Mouse (Mus musculus) midbrain, embryonic 10.5 days (tissue): ENCODE data around the gene Fat2. TPM values are rescaled to one million over a fixed set of nuclear protein-coding genes. Genes with fewer than 3 reads are reported as not detected.

ENCODE experiments used
- DNase-seq: peaks from one replicate; pipeline ENCODE4 v3.0.0-alpha.2; 2017; ENCODE audit warnings: low spot score
- H3K27ac ChIP-seq: fragments of 300-500 bp; sonication (generic); replicated peaks from 2 replicates; pipeline ENCODE4 v1.5.1; 2016; ENCODE audit warnings: mild to moderate bottlenecking
- H3K27me3 ChIP-seq: fragments of 300-500 bp; sonication (generic); 2 replicates; pipeline ENCODE4 v1.6.1; 2016; ENCODE audit warnings: low read depth, mild to moderate bottlenecking; ENCODE audit not compliant: poor library complexity, severe bottlenecking
- H3K36me3 ChIP-seq: fragments of 300-500 bp; sonication (generic); 2 replicates; pipeline ENCODE4 v1.6.1; 2016; ENCODE audit warnings: mild to moderate bottlenecking, moderate library complexity
- H3K4me1 ChIP-seq: fragments of 300-500 bp; sonication (generic); 2 replicates; pipeline ENCODE4 v1.6.1; 2016
- H3K4me3 ChIP-seq: fragments of 300-500 bp; sonication (generic); 2 replicates; pipeline ENCODE4 v1.5.1; 2016; ENCODE audit warnings: mild to moderate bottlenecking, moderate library complexity
- H3K9me3 ChIP-seq: fragments of 300-500 bp; sonication (generic); replicated peaks from 2 replicates; pipeline ENCODE4 v1.6.1; 2016; ENCODE audit warnings: mild to moderate bottlenecking
- WGBS: fragments of 180-500 bp; shearing (Covaris S2); methylation state at CpG from one replicate; pipeline ENCODE4 v1.1.7; 2016; 5-methylcytosine and 5-hydroxymethylcytosine counted together
- polyA plus RNA-seq: library from polyadenylated mRNA; unstranded; fragments of >200 nt; fragmentation: Nextera tagmentation; extraction: Ambion mirVana; gene quantifications from 2 replicates; pipeline ENCODE4 v1.2.1, GENCODE M21; 2016

The Fat2 gene
- polyA plus RNA-seq, 1 experiment from 2014 or later, result 0.04 TPM

DNA sequence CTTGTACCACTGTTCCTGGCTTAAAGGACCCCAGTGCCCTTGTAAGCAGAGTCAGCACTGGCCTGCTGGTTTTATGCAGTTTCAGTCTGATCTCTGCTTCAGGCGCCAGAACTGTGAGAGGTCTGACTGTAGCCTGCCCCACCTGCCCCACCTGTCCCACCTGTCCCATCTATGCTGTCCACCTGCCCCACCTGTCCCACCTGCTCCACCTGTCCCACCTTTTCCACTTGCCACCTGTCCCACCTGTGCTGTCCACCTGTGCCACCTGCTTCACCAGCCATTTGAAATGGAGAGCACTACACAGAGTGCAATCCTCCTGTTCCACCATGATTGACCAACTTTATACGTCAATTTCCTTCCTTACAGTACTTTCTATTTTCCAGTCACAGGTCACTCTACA is 72.0 kb downstream of the Fat2 start:
- H3K9me3 ChIP-seq, result no peaks in the 10 kb centered on the region
- WGBS, result 81% methylated on average over 2 of the region's 2 CpGs
- no peak overlapping the region for H3K27ac ChIP-seq
- H3K27me3 ChIP-seq, result no peaks in the 10 kb centered on the region
- H3K4me1 ChIP-seq, result no peaks in the 10 kb centered on the region
- no peaks in the 10 kb centered on the region for H3K36me3 ChIP-seq
- no peak for DNase-seq
- H3K4me3 ChIP-seq, result no peak overlapping the region

DNA sequence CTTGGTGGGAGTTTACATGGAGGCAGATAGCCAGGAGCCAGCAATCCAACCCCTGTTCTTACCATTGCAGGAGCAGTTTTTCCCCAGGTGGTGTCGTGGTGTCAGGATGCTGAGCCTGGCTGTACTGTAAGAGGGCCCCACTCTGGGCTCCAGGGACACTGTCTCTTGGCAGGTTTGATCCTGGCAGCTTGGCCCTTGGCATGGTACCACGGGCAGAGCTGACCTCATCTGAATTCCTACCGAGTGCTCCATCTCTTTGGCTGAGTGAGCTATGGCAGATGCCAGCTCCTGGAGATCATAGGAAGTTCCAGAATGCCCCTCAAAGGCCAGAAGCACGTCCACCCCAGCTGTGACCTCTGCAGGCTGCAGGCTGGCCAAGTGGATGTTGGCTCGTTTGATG is 74.4 kb downstream of the Fat2 start:
- no peak overlapping the region for H3K4me3 ChIP-seq
- no peak for DNase-seq
- WGBS, result 81% methylated on average over 5 of the region's 5 CpGs
- no peaks in the 10 kb centered on the region for H3K36me3 ChIP-seq
- H3K27me3 ChIP-seq, result no peaks in the 10 kb centered on the region
- H3K27ac ChIP-seq, result no peak overlapping the region
- H3K4me1 ChIP-seq, result no peaks in the 10 kb centered on the region
- H3K9me3 ChIP-seq, result no peaks in the 10 kb centered on the region

GRCm38 (mm10) chr11:55261105-55261504 is 75.3 kb downstream of the Fat2 start:
- Histone ChIP-seq H3K4me3 (no peak overlapping the region), H3K4me1 (no peaks in the 10 kb centered on the region), H3K27me3 (no peaks in the 10 kb centered on the region), H3K27ac (no peak overlapping the region), H3K9me3 (no peaks in the 10 kb centered on the region), H3K36me3 (no peaks in the 10 kb centered on the region)
- 91% methylated on average over 4 of the region's 4 CpGs for WGBS
- no peak for DNase-seq

GRCm38 (mm10) chr11:55253391-55253790 is 83.0 kb downstream of the Fat2 start:
- no peaks in the 10 kb centered on the region for H3K4me1 ChIP-seq
- no peaks in the 10 kb centered on the region for H3K9me3 ChIP-seq
- no peak overlapping the region for H3K4me3 ChIP-seq
- no peak overlapping the region for H3K27ac ChIP-seq
- 93% methylated on average over 9 of the region's 9 CpGs for WGBS
- H3K36me3 ChIP-seq, result no peaks in the 10 kb centered on the region
- H3K27me3 ChIP-seq, result no peaks in the 10 kb centered on the region
- no peak for DNase-seq

- DNase-seq, result no peak
- Histone ChIP-seq H3K27me3 (no peaks in the 10 kb centered on the region), H3K4me1 (no peaks in the 10 kb centered on the region), H3K9me3 (no peaks in the 10 kb centered on the region), H3K4me3 (no peak overlapping the region), H3K27ac (no peak overlapping the region), H3K36me3 (no peaks in the 10 kb centered on the region)
- WGBS, result 87% methylated on average over 6 of the region's 6 CpGs
Observed at GRCm38 (mm10) chr11:55250527-55250926, 85.8 kb downstream of the Fat2 start.

DNA sequence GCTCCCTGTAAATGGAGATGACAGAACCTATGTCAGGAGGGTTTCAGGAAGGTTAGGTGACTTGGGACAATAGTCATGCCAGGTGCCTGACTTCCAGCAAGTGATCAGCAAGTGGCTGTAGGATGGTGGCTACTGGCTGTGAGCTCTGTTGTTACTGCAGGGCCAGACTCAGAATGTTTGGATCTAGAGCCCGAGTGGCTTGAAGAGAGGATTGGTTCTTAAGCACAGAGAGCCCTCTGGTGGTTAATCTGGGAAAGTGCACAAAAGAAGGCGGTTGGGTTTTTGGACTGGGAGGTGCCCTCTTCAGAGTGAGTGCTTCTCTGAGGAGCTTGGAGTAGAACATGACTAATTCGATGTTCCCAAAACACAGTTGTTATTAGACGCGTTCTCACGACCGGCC is 95.8 kb downstream of the Fat2 start:
- H3K36me3 ChIP-seq, result no peaks in the 10 kb centered on the region
- DNase-seq, result peak; percentile 37
- H3K4me1 ChIP-seq, result no peaks in the 10 kb centered on the region
- H3K9me3 ChIP-seq, result no peaks in the 10 kb centered on the region
- no peaks in the 10 kb centered on the region for H3K27me3 ChIP-seq
- WGBS, result 72% methylated on average over 7 of the region's 7 CpGs
- H3K27ac ChIP-seq, result no peak overlapping the region
- no peak overlapping the region for H3K4me3 ChIP-seq

- H3K4me1 ChIP-seq, result no peaks in the 10 kb centered on the region
- no peak for DNase-seq
- whole genome bisulfite sequencing, result 81% methylated on average over 3 of the region's 3 CpGs
Observed at GRCm38 (mm10) chr11:55239496-55239895, 96.9 kb downstream of the Fat2 start.

GRCm38 (mm10) chr11:55236815-55237214 is 99.5 kb downstream of the Fat2 start:
- 71% methylated on average over 1 of the region's 1 CpGs for WGBS
- no peaks in the 10 kb centered on the region for H3K4me1 ChIP-seq
- no peaks in the 10 kb centered on the region for H3K27me3 ChIP-seq
- no peak overlapping the region for H3K27ac ChIP-seq
- DNase-seq, result no peak
- H3K36me3 ChIP-seq, result peaks cover 19% of the 10 kb centered on the region
- no peaks in the 10 kb centered on the region for H3K9me3 ChIP-seq
- no peak overlapping the region for H3K4me3 ChIP-seq

More at GRCm38 (mm10) chr11:55239496-55239895, 96.9 kb downstream of the Fat2 start:
- no peaks in the 10 kb centered on the region for H3K9me3 ChIP-seq
- H3K27ac ChIP-seq, result no peak overlapping the region
- H3K4me3 ChIP-seq, result no peak overlapping the region
- H3K36me3 ChIP-seq, result no peaks in the 10 kb centered on the region; the same call in 1 of the 2 replicates
- H3K27me3 ChIP-seq, result no peaks in the 10 kb centered on the region

DNA sequence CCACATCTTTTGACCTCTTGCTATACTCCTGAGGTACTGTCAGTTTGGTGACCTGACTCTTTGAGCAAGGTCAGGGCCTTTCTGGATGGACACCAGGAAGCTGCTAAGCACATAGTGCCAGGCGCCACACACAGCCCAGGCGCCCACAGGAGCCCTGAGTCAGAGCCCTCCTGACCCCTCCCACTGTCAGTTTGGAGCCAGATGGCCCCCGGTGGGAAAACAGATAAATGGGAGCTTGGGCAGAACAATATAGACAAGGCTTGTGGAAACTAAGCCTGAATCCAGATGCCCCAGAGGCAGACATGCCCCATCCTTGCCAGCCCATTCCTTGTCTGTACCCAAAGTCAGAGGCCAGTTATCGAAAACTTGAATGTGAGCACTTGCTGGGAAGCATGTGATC is 101.6 kb downstream of the Fat2 start:
- H3K27ac ChIP-seq, result no peak overlapping the region
- no peaks in the 10 kb centered on the region for H3K4me1 ChIP-seq
- H3K4me3 ChIP-seq, result no peak overlapping the region
- DNase-seq, result no peak
- peaks cover 21% of the 10 kb centered on the region for H3K36me3 ChIP-seq
- H3K9me3 ChIP-seq, result no peaks in the 10 kb centered on the region
- no peaks in the 10 kb centered on the region for H3K27me3 ChIP-seq
- WGBS, result 85% methylated on average over 4 of the region's 4 CpGs

DNA sequence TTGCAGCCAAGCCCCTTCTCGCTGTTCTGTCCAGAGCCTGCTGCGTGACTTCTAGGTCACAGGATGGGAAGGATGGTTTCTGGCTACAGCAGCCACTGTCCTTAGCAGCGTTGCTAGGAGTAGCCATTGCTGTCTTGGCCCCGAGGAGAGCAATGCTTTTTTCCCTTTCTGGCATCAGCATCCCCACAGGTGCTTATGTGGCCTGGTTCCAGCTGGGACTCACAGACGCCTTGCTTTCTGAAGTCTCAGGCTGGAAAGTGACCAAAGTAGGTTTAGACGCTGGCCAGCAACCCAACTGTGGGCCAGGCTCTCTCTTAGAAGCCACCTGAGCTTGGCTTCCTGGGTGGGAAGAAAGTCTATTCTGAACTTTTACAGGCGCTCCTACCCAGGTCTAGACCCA is 102.1 kb downstream of the Fat2 start:
- 92% methylated on average over 7 of the region's 7 CpGs for WGBS
- no peak for DNase-seq
- no peaks in the 10 kb centered on the region for H3K27me3 ChIP-seq

DNA sequence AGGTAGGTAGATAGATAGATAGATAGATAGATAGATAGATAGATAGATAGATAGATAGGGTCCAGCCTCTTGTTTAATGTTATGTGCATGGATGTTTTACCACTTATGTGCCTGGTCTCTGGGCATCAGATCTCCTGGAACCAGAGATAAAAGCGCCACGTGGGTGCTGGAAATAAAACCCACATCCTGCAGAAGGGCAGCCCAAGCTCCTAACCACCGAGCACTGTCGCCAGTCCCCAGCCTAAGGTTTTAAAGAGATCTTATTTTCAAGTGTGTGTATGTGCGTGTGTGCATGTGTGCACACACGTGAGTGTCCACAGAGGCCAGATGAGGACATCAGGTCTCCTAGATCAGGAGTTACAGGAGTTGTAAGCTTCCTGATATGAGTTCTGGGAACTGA is 105.3 kb downstream of the Fat2 start:
- Histone ChIP-seq H3K9me3 (no peaks in the 10 kb centered on the region), H3K27me3 (no peaks in the 10 kb centered on the region), H3K4me3 (no peak overlapping the region), H3K36me3 (peaks cover 34% of the 10 kb centered on the region), H3K4me1 (no peaks in the 10 kb centered on the region), H3K27ac (no peak overlapping the region)
- no peak for DNase-seq
- WGBS, result 92% methylated on average over 6 of the region's 6 CpGs

More for the DNA sequence above, 102.1 kb downstream of the Fat2 start:
- Histone ChIP-seq H3K4me1 (no peaks in the 10 kb centered on the region), H3K4me3 (no peak overlapping the region), H3K36me3 (peaks cover 21% of the 10 kb centered on the region), H3K27ac (no peak overlapping the region), H3K9me3 (no peaks in the 10 kb centered on the region)

DNA sequence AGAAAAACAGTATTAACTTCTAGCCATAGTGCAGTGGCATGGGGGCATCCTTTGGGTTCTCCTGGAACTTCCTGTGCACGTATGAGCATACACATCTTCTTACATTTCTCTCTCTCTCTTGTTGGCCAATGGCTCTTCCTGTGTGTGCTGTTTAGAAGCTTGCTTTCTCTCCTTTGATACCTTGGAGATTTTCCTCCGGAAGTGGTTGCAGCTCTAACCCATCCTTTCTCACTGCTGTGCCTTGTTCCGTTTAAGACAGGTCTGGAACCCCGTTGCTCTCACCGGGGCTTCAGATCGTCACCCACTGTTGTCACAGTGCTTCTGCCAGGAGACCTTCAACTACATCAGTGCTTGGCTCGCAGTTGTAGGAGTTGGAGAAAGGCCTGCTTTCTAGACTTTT is 115.1 kb downstream of the Fat2 start:
- DNase-seq, result no peak
- H3K27ac ChIP-seq, result no peak overlapping the region
- peaks cover 40% of the 10 kb centered on the region for H3K36me3 ChIP-seq
- H3K4me1 ChIP-seq, result no peaks in the 10 kb centered on the region
- no peaks in the 10 kb centered on the region for H3K27me3 ChIP-seq
- H3K9me3 ChIP-seq, result no peaks in the 10 kb centered on the region
- 89% methylated on average over 7 of the region's 7 CpGs for WGBS
- no peak overlapping the region for H3K4me3 ChIP-seq

DNA sequence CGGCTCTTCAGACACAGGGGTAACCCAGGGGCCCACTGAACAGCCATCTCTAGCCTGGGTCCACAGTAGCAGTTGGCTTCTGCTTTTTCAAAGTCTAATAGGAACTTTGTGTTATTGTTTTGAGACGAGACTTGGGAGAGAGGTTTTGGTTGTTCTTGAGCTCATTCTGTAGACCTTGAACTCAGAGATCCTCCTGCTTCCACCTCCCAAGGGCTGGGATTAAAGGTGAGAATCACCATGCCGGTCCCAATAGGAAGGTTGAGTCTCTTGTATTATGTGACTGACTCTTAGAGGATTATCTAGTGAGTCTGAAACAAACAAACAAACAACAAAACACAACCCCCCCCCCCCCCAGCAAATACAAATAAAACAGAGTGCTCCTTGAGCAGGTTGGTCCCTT is 117.9 kb downstream of the Fat2 start:
- H3K9me3 ChIP-seq, result no peaks in the 10 kb centered on the region
- H3K27me3 ChIP-seq, result no peaks in the 10 kb centered on the region
- H3K4me3 ChIP-seq, result no peak overlapping the region
- WGBS, result 88% methylated on average over 3 of the region's 3 CpGs
- H3K36me3 ChIP-seq, result peaks cover 20% of the 10 kb centered on the region
- no peak for DNase-seq
- H3K4me1 ChIP-seq, result no peaks in the 10 kb centered on the region
- H3K27ac ChIP-seq, result no peak overlapping the region

GRCm38 (mm10) chr11:55217880-55218279 is 118.5 kb downstream of the Fat2 start:
- H3K9me3 ChIP-seq, result no peaks in the 10 kb centered on the region
- H3K27me3 ChIP-seq, result no peaks in the 10 kb centered on the region
- H3K36me3 ChIP-seq, result peaks cover 17% of the 10 kb centered on the region; the same call in 1 of the 2 replicates
- no peak overlapping the region for H3K4me3 ChIP-seq
- no peak for DNase-seq
- H3K27ac ChIP-seq, result no peak overlapping the region
- no peaks in the 10 kb centered on the region for H3K4me1 ChIP-seq
- WGBS, result 94% methylated on average over 7 of the region's 7 CpGs
